17 mouse cellular contexts compared by ENCODE assay signal in genomic region chr7:67985003-67985416, GRCm38 (mm10). TPM values are rescaled to one million over a fixed set of nuclear protein-coding genes. Genes with fewer than 3 reads are reported as not detected.
DNase-seq lines count a peak whose midpoint lies in the region; ATAC-seq and TF ChIP-seq lines count a peak whose summit lies in the region.
"Had no signal": no experiment of that assay in that cellular context is flagged by ENCODE, and none has a peak within 500 bp of the region (broad histone marks: within the 10 kb centered on the region; RNA-seq: fewer than 3 reads in every experiment).

No protein-coding gene starts in this region.

- TF ChIP-seq EP300 in lung, postnatal 0 days (IDR thresholded peaks at IDR 0.05): no peak

- H3K27me3 ChIP-seq in lung, postnatal 0 days (replicated peaks; ENCODE audit: insufficient read depth, low read length): no peaks in the 10 kb centered on the region
- no peaks in the 10 kb centered on the region for H3K27me3 ChIP-seq in liver, embryonic 12.5 days (replicated peaks)
- H3K27me3 ChIP-seq: heart, embryonic 12.5 days; limb, embryonic 13.5 days; midbrain, embryonic 12.5 days; Patski had no signal

- peak; percentile 76 for DNase-seq in lung, postnatal 0 days (ENCODE audit: low spot score)
- no peak for DNase-seq in lung, postnatal 25 days (ENCODE audit: low spot score)
- peak; percentile 16 to 32 for DNase-seq in monocyte, adult 2 months (ENCODE audit: low read depth in 1 of 2, low spot score in 2 of 2)
- no peak for DNase-seq in right cerebral cortex, adult 2 months (ENCODE audit: low spot score in 2 of 2)
- DNase-seq in ovary, postnatal 14 days (ENCODE audit: low spot score): no peak
- no peak for DNase-seq in right cerebral cortex, adult 18-20 months
- DNase-seq: adrenal gland, postnatal 10 days; cerebellum, adult 18-20 months; kidney, adult 11 months; kidney, postnatal 4 days had no signal

- 55% methylated on average over 5 of the region's 5 CpGs for WGBS in lung, postnatal 0 days
- WGBS in liver, embryonic 12.5 days (ENCODE audit: insufficient replicate concordance): 44% methylated on average over 5 of the region's 5 CpGs

- TF ChIP-seq POLR2A in bone marrow macrophage, adult 2 months (IDR thresholded peaks at IDR 0.05; ENCODE audit: borderline replicate concordance, low read depth, low read length): no peak

- no peak overlapping the region for H3K9ac ChIP-seq in lung, postnatal 0 days (replicated peaks; ENCODE audit: low read depth)
- H3K9ac ChIP-seq in liver, embryonic 12.5 days: 0 out of 2 replicates have a peak overlapping the region, but pooled peaks have one; percentile 3
- H3K9ac ChIP-seq: heart, embryonic 12.5 days; limb, embryonic 13.5 days; midbrain, embryonic 12.5 days had no signal

- H3K4me3 ChIP-seq in lung, postnatal 0 days (ENCODE audit: low read depth, low read length): no peak overlapping the region
- peak overlapping the region; percentile 40 for H3K4me3 ChIP-seq in bone marrow macrophage, adult 2 months (ENCODE audit: insufficient read depth, low read length)
- H3K4me3 ChIP-seq in liver, embryonic 12.5 days: no peak overlapping the region
- H3K4me3 ChIP-seq: forebrain, embryonic 10.5 days; heart, embryonic 12.5 days; limb, embryonic 13.5 days; midbrain, embryonic 12.5 days had no signal

- 0 out of 2 replicates have a peak overlapping the region, but pooled peaks have one; percentile 14 for H3K4me2 ChIP-seq in lung, postnatal 0 days (replicated peaks; ENCODE audit: low read depth, low read length)
- H3K4me2 ChIP-seq in liver, embryonic 12.5 days: peak overlapping the region; percentile 43
- H3K4me2 ChIP-seq: heart, embryonic 12.5 days; limb, embryonic 13.5 days; midbrain, embryonic 12.5 days had no signal

- H3K4me1 ChIP-seq in lung, postnatal 0 days (ENCODE audit: insufficient read depth, low read depth, low read length): peaks cover 16% of the 10 kb centered on the region; the same call in 1 of the 2 replicates
- H3K4me1 ChIP-seq in bone marrow macrophage, adult 2 months (ENCODE audit: control insufficient read depth, insufficient read depth, low read length): peaks cover 36% of the 10 kb centered on the region
- H3K4me1 ChIP-seq in liver, embryonic 12.5 days: peaks cover 65% of the 10 kb centered on the region

- ATAC-seq in lung, postnatal 0 days: 0 out of 2 replicates have a peak, but pooled peaks have one; percentile 41
- peak; percentile 84 for ATAC-seq in liver, embryonic 12.5 days
- ATAC-seq: Patski had no signal

- H3K9me3 ChIP-seq in lung, postnatal 0 days (ENCODE audit: low read length): no peaks in the 10 kb centered on the region
- no peaks in the 10 kb centered on the region for H3K9me3 ChIP-seq in liver, embryonic 12.5 days (replicated peaks)
- H3K9me3 ChIP-seq: forebrain, embryonic 10.5 days; heart, embryonic 12.5 days; limb, embryonic 13.5 days; midbrain, embryonic 12.5 days had no signal

- no peak overlapping the region for H3K27ac ChIP-seq in lung, postnatal 0 days (ENCODE audit: low read length)
- peak overlapping the region; percentile 82 for H3K27ac ChIP-seq in bone marrow macrophage, adult 2 months (ENCODE audit: insufficient read depth, low read depth, low read length)
- H3K27ac ChIP-seq in liver, embryonic 12.5 days: peak overlapping the region; percentile 71
- H3K27ac ChIP-seq: forebrain, embryonic 10.5 days; limb, embryonic 13.5 days had no signal

- TF ChIP-seq CTCF in lung, postnatal 0 days (IDR thresholded peaks at IDR 0.05): 0 out of 2 replicates have a peak, but pooled peaks have one; percentile 8
- TF ChIP-seq CTCF in bone marrow macrophage, adult 2 months (IDR thresholded peaks at IDR 0.05; ENCODE audit: low read depth, low read length): no peak

- H3K36me3 ChIP-seq in lung, postnatal 0 days (ENCODE audit: insufficient read depth, low read length): no peaks in the 10 kb centered on the region
- H3K36me3 ChIP-seq in liver, embryonic 12.5 days: peaks cover 4% of the 10 kb centered on the region; the same call in 1 of the 2 replicates
- H3K36me3 ChIP-seq: heart, embryonic 12.5 days; midbrain, embryonic 12.5 days had no signal

RNA-seq across cellular contexts. Expression of gene Igf1r, which starts 32.4 kb away (rescaled TPM):
- polyA plus RNA-seq in lung, postnatal 0 days (2015; fragmentation: Nextera tagmentation; extraction: Ambion mirVana): 15.9 and 18.8 TPM in 2 replicates
- 5.4 and 6.0 TPM in 2 replicates for polyA plus RNA-seq in bone marrow macrophage, adult 2 months (2012; ENCODE audit: insufficient read depth, insufficient read length, missing spikeins)
- polyA plus RNA-seq in liver, embryonic 12.5 days (2016; fragmentation: Nextera tagmentation; extraction: Ambion mirVana): 8.5 and 9.6 TPM in 2 replicates

Comparison
In these comparisons a context has a peak if more than half of its experiments do, and no peak if none do; other contexts are left out.
1. DNase-seq: peak in lung, postnatal 0 days (single experiment) and monocyte, adult 2 months (2 of 2); none in lung, postnatal 25 days (single experiment), right cerebral cortex, adult 2 months (0 of 2), ovary, postnatal 14 days (single experiment) and right cerebral cortex, adult 18-20 months (single experiment).